Mouse (Mus musculus) forebrain, embryonic 14.5 days (tissue): ENCODE measurements around the gene Zfp637. TPM values are rescaled to one million over a fixed set of nuclear protein-coding genes. Genes with fewer than 3 reads are reported as not detected.

Experiments
- ATAC-seq: fragments of 200-750 bp; cut with Nextera tagmentation; 2 replicates; pipeline ENCODE4 v1.8.0; 2017; ENCODE audit warnings: mild to moderate bottlenecking, moderate library complexity
- DNase-seq: peaks from one replicate; pipeline ENCODE4 v3.0.0-alpha.2; 2015; ENCODE audit warnings: low spot score
- H3K27ac ChIP-seq: fragments of 300-500 bp; sonication (generic); 2 replicates; pipeline ENCODE4 v1.5.1; 2014; ENCODE audit warnings: low read depth, mild to moderate bottlenecking, control low read depth, low read length, moderate library complexity
- H3K27me3 ChIP-seq: fragments of 300-500 bp; sonication (generic); replicated peaks from 2 replicates; pipeline ENCODE4 v1.6.1; 2014; ENCODE audit warnings: low read length, control low read depth, mixed read lengths; ENCODE audit not compliant: control insufficient read depth, insufficient read depth
- H3K36me3 ChIP-seq: fragments of 300-500 bp; sonication (generic); 2 replicates; pipeline ENCODE4 v1.6.1; 2014; ENCODE audit warnings: low read length, control low read depth; ENCODE audit not compliant: control insufficient read depth, insufficient read depth
- H3K4me1 ChIP-seq: fragments of 300-500 bp; sonication (generic); 2 replicates; pipeline ENCODE4 v1.6.1; 2014; ENCODE audit warnings: antibody characterized with exemption, low read length, control low read depth; ENCODE audit not compliant: control insufficient read depth, insufficient read depth
- H3K4me2 ChIP-seq: fragments of 300-500 bp; sonication (generic); 2 replicates; pipeline ENCODE4 v1.6.1; 2014; ENCODE audit warnings: mild to moderate bottlenecking, control low read depth, low read length
- H3K4me3 ChIP-seq: fragments of 300-500 bp; sonication (generic); 2 replicates; pipeline ENCODE4 v1.5.1; 2014; ENCODE audit warnings: low read depth, low read length, control low read depth
- H3K9ac ChIP-seq: fragments of 300-500 bp; sonication (generic); 2 replicates; pipeline ENCODE4 v1.6.1; 2014; ENCODE audit warnings: mild to moderate bottlenecking, low read length, control low read depth, moderate library complexity
- H3K9me3 ChIP-seq: fragments of 300-500 bp; sonication (generic); replicated peaks from 2 replicates; pipeline ENCODE4 v1.6.1; 2016; ENCODE audit warnings: low read length, control low read depth, mixed read lengths; ENCODE audit not compliant: control insufficient read depth
- WGBS: fragments of 180-500 bp; shearing (Covaris S2); extraction: QIAGEN DNeasy Blood & Tissue Kit; methylation state at CpG from one replicate; pipeline ENCODE4 v1.1.7; 2014; 5-methylcytosine and 5-hydroxymethylcytosine counted together
- polyA plus RNA-seq: library from polyadenylated mRNA; unstranded; fragments of >200 nt; fragmentation: Nextera tagmentation; extraction: Ambion mirVana; gene quantifications from 2 replicates; pipeline ENCODE4 v1.2.1, GENCODE M21; 2014

The Zfp637 gene
- polyA plus RNA-seq, 1 experiment from 2014 or later = 252 TPM

- no peaks in the 10 kb centered on the region for H3K4me1 ChIP-seq
- 82% methylated on average over 3 of the region's 3 CpGs for WGBS
- no peaks in the 10 kb centered on the region for H3K36me3 ChIP-seq
- no peak overlapping the region for H3K4me2 ChIP-seq
- H3K27me3 ChIP-seq = no peaks in the 10 kb centered on the region
- ATAC-seq = no peak
- H3K9ac ChIP-seq = no peak overlapping the region
- H3K9me3 ChIP-seq = no peaks in the 10 kb centered on the region
- H3K4me3 ChIP-seq = no peak overlapping the region
- H3K27ac ChIP-seq = no peak overlapping the region
- no peak for DNase-seq
Measured at GRCm38 (mm10) chr6:117874621-117875281, 33.8 kb downstream of the Zfp637 start.

GRCm38 (mm10) chr6:117878700-117879407, 37.9 kb downstream of the Zfp637 start:
- H3K36me3 ChIP-seq = no peaks in the 10 kb centered on the region
- peak overlapping the region; percentile 49 for H3K4me3 ChIP-seq
- no peaks in the 10 kb centered on the region for H3K9me3 ChIP-seq
- peak overlapping the region; percentile 65 for H3K9ac ChIP-seq
- ATAC-seq (peak; percentile 88), DNase-seq (peak; percentile 96)
- no peaks in the 10 kb centered on the region for H3K27me3 ChIP-seq
- 15% methylated on average over 26 of the region's 26 CpGs for WGBS
- peaks cover 6% of the 10 kb centered on the region for H3K4me1 ChIP-seq
- H3K27ac ChIP-seq = peak overlapping the region; percentile 97
- H3K4me2 ChIP-seq = peak overlapping the region; percentile 48

- DNase-seq (peak; percentile 99), ATAC-seq (peak; percentile 96)
- peak overlapping the region; percentile 97 for H3K27ac ChIP-seq
- H3K27me3 ChIP-seq = no peaks in the 10 kb centered on the region
- H3K9me3 ChIP-seq = no peaks in the 10 kb centered on the region
- H3K4me2 ChIP-seq = peak overlapping the region; percentile 48
- H3K9ac ChIP-seq = peak overlapping the region; percentile 65
- peaks cover 6% of the 10 kb centered on the region for H3K4me1 ChIP-seq
- no peaks in the 10 kb centered on the region for H3K36me3 ChIP-seq
- under 1% methylated on average over 64 of the region's 67 CpGs for WGBS
- peak overlapping the region; percentile 49 for H3K4me3 ChIP-seq
Measured at GRCm38 (mm10) chr6:117879408-117880115, 38.6 kb downstream of the Zfp637 start.

GRCm38 (mm10) chr6:117880394-117880838, 39.4 kb downstream of the Zfp637 start:
- no peak for ATAC-seq
- H3K4me3 ChIP-seq = peak overlapping the region; percentile 49
- H3K9ac ChIP-seq = peak overlapping the region; percentile 62
- DNase-seq = no peak
- peak overlapping the region; percentile 97 for H3K27ac ChIP-seq
- 37% methylated on average over 3 of the region's 3 CpGs for WGBS
- no peaks in the 10 kb centered on the region for H3K36me3 ChIP-seq
- H3K4me1 ChIP-seq = peaks cover 6% of the 10 kb centered on the region
- H3K4me2 ChIP-seq = peak overlapping the region; percentile 48
- no peaks in the 10 kb centered on the region for H3K27me3 ChIP-seq
- H3K9me3 ChIP-seq = no peaks in the 10 kb centered on the region

GRCm38 (mm10) chr6:117881229-117881628, 40.2 kb downstream of the Zfp637 start:
- Histone ChIP-seq H3K9ac (no peak overlapping the region), H3K9me3 (no peaks in the 10 kb centered on the region), H3K36me3 (no peaks in the 10 kb centered on the region), H3K4me3 (no peak overlapping the region), H3K4me1 (peaks cover 6% of the 10 kb centered on the region), H3K27me3 (no peaks in the 10 kb centered on the region), H3K4me2 (no peak overlapping the region), H3K27ac (no peak overlapping the region)
- no peak for ATAC-seq
- no peak for DNase-seq
- WGBS = 53% methylated on average over 7 of the region's 7 CpGs

GRCm38 (mm10) chr6:117881997-117882396, 41.0 kb downstream of the Zfp637 start:
- H3K4me2 ChIP-seq = no peak overlapping the region
- H3K27ac ChIP-seq = no peak overlapping the region
- H3K36me3 ChIP-seq = no peaks in the 10 kb centered on the region
- H3K9ac ChIP-seq = no peak overlapping the region
- no peaks in the 10 kb centered on the region for H3K27me3 ChIP-seq
- H3K4me1 ChIP-seq = peaks cover 6% of the 10 kb centered on the region
- DNase-seq (no peak), ATAC-seq (no peak)
- H3K9me3 ChIP-seq = no peaks in the 10 kb centered on the region
- WGBS = 86% methylated on average over 7 of the region's 7 CpGs
- H3K4me3 ChIP-seq = no peak overlapping the region

- H3K9me3 ChIP-seq = no peaks in the 10 kb centered on the region
- no peak overlapping the region for H3K9ac ChIP-seq
- 91% methylated on average over 2 of the region's 2 CpGs for WGBS
- no peaks in the 10 kb centered on the region for H3K4me1 ChIP-seq
- ATAC-seq (no peak), DNase-seq (no peak)
- H3K27me3 ChIP-seq = no peaks in the 10 kb centered on the region
- no peak overlapping the region for H3K4me2 ChIP-seq
- no peak overlapping the region for H3K27ac ChIP-seq
- H3K36me3 ChIP-seq = no peaks in the 10 kb centered on the region
- H3K4me3 ChIP-seq = no peak overlapping the region
Measured at GRCm38 (mm10) chr6:117885943-117886342, 45.0 kb downstream of the Zfp637 start.

- no peak for ATAC-seq
- DNase-seq = no peak
Measured at GRCm38 (mm10) chr6:117888032-117888431, 47.1 kb downstream of the Zfp637 start.

More at GRCm38 (mm10) chr6:117888032-117888431, 47.1 kb downstream of the Zfp637 start:
- H3K4me3 ChIP-seq = no peak overlapping the region
- H3K36me3 ChIP-seq = no peaks in the 10 kb centered on the region
- H3K27ac ChIP-seq = no peak overlapping the region
- H3K27me3 ChIP-seq = no peaks in the 10 kb centered on the region
- H3K4me2 ChIP-seq = no peak overlapping the region
- H3K4me1 ChIP-seq = no peaks in the 10 kb centered on the region
- no peaks in the 10 kb centered on the region for H3K9me3 ChIP-seq
- no peak overlapping the region for H3K9ac ChIP-seq
- 50% methylated on average over 1 of the region's 1 CpGs for WGBS
